Mouse (Mus musculus) layer of hippocampus, adult 9-11 months (tissue): Measurements from ENCODE around the gene C530008M17Rik.

Experiments used
- DNase-seq: peaks from one replicate; pipeline ENCODE4 v3.0.0; 2022

Gene C530008M17Rik

DNA sequence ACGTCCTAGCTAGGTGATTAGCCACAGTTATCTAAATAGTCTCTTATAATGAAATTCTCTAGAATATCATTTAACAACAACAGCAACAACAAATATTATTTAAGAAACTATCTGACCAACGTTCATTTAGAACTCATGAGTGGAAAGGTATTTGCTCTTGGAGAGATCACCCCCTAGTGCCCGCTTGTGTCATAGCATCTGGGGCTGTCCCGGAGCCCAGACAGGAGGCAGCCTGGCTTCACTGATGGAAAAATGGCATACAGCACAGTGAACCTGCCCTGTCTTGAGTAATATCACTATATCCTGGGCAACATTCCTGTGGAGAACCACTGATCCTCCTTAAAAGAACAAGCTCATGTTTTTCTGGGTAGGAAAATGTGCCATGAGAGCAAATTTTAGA is 187.1 kb downstream of the C530008M17Rik start:
- peak; percentile 44 for DNase-seq

- DNase-seq = no peak
These were observed 187.6 kb downstream of the C530008M17Rik start for GRCm38 (mm10) chr5:76843851-76844419.

GRCm38 (mm10) chr5:76844618-76845186 is 188.4 kb downstream of the C530008M17Rik start:
- no peak for DNase-seq

GRCm38 (mm10) chr5:76847106-76847505 is 190.8 kb downstream of the C530008M17Rik start:
- no peak for DNase-seq

DNA sequence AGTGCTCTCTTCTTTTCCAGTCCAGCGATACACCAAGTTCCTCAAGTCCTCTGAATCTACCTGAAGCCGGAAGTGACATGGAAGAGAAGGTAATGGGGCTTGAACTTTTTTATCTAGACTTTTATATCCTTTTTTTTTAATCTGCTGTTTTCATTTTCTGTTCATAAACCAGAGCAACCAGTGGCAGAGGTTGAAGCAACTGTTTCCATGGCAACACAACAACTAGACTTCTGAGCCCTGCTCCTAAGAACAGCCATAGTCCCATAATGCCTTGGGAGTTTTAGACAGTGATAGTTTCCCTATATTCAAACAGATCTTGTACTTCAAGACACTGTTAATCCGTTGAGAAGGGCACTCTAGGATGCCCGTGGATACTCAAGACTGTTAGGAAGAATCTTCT is 195.0 kb downstream of the C530008M17Rik start:
- no peak for DNase-seq

DNA sequence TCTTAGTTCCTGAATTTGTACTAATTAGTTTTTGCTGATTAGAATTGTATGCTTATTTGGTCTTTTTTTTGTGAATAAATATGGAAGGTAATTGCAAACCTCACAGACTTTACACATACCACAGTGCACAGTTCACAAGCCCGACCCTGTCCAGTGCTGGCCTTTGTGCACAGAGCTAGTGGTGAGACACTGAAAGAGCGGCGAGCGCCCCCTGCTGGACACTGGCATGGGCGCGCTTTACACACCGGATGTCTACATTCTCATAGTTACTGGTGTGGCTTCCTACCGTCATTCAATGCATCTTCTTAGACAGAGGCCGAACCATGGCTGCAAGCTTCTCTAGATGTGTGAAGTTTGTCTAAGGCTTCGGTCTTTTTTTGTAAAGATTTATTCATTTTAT is 197.2 kb downstream of the C530008M17Rik start:
- DNase-seq = peak; percentile 65

DNA sequence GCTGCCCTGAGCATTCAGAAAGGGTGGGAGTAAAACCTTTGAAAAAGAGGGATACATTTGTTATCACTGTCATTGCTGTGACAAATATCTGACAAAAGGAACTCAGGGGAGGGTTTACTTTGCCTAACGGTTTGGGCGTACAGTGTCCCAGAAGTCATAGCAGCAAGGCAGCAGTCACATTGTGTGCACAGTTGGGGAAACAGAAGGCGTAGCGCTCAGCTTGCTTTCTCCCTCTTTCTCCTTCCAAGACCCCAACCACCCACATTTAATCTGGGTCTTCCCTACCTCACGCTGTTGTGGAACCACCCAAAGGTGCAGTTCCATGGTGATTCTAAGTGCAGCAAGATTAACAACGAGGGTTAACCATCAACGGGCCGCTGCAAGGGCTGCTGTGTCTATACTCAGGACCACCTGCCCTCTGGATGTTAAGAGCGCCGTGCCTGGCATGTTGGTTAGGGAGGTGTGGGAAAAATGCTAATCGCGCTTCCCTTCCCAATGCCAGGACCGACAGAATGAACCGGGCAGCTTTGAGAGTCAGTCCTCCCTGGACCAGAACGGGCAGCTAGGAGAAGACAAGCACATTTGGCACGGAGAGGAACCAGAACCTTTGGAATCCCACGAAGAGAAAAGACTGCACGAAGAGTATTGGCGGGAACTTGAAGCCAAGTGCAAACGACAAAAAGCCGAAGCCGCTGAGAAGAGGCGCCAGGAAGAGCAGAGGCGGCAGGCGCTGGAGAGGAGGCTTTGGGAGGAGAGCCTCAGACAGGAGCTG is 199.7 kb downstream of the C530008M17Rik start:
- peak; percentile 54 for DNase-seq

DNA sequence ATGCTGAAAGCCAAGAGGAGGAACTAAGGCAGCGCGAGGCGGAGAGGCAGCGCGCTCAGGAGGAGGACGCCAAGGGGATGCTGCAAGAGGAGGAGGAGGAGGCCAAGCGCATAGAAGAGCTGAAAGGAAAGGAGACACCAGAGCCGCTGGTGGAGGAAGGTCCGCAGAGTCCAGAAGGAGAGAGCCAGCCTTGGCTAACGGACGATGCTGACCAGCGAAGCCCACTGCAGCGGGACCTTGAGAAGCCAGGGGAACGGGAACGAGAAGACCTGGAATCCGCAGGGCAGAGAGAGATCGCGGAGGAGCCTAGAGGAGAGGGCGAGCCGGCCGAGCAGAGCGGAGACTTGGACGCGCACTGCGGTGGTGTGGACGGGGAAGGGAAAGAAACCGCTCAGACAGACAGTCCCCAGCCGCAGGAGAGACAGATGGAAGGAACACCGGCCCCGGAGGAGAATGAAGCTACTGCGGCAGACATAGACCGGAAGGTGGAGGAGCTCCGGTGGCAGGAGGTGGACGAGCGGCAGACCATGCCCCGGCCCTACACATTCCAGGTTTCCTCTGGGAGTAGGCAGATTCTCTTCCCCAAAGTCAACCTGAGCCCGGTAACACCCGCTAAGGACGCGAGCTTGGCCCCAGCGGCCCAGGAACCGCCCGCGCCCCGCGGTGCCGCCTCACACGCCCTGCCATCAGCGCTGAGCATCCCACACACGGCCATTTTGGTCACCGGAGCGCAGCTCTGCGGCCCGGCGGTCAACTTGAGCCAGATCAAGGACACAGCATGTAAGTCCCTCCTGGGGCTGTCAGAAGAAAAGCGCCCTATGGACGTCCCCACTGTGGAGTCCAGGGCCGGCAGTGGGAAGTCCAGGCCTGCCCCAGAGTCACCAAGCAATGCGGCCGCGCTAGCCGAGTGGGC is 201.0 kb downstream of the C530008M17Rik start:
- DNase-seq = no peak

GRCm38 (mm10) chr5:76858444-76858843 is 202.1 kb downstream of the C530008M17Rik start:
- DNase-seq = no peak

DNA sequence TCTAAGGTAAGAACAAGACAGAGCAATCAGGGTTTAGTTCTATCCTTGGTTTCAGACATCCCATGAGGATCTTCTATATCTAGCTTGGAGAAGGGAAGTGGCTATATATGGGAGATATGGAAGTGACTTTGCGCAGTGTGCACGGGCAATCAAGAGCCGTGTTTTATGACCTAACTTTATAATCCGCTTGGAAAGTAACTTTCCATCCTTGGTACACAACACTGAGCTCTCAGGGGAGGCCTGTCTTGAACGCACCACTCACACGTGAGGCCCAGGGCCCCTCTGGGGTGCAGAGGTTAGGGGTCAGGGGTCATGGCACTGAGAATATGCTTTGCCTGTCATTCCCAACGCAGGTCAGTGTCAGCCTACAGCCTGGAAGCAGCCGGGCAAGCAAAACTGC is 210.5 kb downstream of the C530008M17Rik start:
- DNase-seq = no peak

GRCm38 (mm10) chr5:76868693-76869286 is 212.5 kb downstream of the C530008M17Rik start:
- DNase-seq = no peak

DNA sequence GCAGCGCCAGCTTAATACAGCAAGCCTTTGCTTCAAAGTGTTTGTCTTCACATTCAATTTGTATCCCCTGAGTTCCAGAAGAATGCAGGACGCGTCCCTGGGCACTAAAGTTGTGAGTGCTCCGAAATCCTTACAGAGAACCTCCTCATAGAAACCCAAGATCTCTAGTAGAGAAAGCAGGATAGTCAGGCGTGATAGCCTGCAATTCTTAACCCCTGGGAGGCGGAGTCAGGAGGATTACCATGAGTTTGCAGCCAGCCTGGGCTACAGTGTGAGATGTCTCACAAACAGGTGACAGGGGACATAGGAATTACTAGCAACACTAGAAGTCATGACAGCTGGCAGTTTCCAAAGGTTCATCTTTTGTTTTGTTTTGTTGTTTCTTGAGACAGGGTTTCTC is 213.2 kb downstream of the C530008M17Rik start:
- DNase-seq = no peak

DNA sequence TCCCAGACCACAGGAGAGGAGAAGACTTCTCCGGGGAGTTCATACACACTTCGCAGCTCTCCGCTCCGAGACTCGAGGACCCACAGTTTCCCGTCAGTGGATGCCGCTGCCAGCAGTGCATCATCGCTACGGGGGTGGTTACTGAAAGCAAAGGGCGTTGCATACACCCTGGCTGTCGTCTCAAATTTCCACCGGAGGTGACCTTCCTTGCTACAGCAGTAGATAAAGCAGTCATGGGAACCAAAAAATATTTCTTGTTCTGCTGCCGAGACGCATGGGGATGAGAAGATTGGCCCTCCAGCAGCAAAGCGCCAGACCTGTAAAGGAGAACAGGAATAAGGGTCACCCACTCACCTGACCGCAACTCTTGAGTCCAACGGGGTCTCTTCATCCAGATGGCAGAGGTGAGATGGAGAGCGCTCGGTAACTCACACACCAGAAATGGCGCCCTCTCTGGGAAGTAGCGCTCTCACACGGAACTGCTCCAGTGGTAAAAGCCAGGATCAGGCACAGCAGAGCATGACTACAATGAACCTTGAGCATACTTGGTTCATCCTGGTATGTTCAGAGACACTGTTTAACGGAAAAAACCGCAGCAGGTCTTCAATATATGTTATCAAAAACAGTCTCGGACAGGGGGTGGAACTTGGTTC is 219.9 kb downstream of the C530008M17Rik start:
- DNase-seq = no peak

- no peak for DNase-seq
These were observed 227.8 kb downstream of the C530008M17Rik start for GRCm38 (mm10) chr5:76884107-76884506.

DNA sequence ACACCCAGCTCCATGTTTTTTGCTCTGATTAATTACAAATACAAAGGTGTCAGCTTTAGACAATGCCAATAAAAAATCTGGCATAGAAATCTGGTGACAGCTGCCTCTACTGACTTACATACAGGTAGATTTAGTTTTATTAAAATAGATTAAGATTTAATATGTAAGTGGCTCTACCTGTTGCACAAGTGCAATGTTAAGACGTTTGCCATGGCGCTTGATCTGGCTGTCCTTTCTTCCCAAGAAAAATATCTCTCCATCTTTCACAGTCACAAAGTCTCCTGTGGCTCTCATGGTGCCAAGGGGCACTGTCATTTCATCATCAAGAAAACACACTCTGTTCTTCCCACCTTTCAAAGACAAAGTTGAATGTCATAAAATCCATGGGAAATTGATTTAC is 230.7 kb downstream of the C530008M17Rik start:
- DNase-seq = no peak

DNA sequence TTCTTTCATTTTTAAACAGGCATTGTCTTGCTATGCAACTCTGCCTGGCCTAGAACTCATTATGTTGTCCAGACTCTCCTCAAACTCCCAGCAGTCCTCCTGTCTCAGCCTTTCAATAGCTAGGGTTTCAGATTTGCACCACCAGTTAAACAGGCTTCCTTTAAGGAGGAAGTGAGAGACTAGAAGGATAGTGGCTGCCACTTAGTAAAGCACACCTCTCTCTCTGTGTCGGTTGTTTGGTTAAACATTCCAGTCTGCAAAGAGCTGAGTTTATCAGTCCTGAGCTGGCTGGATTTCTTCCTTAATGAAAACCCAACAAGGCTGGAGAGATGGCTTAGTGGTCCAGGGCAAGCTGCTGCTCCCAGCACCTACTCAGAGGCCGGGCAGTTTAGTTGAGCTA is 236.3 kb downstream of the C530008M17Rik start:
- no peak for DNase-seq

DNA sequence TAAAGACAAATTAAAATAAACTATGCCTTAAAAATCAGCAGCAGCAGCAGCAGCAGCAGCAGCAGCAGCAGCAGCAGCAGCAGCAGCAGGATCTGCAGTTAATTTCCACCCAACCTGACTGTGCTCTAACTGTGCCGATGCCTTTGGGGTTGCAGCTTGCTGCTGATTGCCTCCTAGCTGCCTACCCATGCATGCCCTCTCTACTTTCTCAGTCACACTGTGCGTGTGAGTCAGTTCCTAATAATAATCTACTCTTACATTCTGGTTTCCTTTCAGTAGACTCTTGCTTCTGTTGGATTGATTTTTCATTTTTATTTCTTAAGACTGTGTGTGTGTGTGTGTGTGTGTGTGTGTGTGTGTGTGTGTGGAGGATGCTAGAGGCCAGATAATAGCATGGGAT is 236.8 kb downstream of the C530008M17Rik start:
- DNase-seq = no peak

DNA sequence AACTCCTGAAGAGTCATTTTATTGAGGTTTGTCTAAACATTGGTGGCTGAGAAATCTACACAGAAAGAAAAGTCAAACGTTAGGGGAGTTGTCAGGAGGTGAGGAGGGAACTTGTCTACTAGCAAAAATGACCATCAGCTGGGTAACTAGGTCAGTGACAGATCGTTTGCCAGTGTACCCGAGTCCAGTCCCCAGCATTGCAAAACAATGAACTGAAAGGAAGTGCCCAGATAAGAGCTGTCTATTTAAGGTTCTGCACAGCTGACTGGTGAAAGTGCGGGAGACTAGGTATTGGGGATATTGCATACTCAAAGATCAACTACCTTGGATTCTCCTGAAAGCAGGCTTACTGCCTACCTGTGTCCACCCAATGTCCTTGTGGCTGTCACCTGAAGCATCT is 245.8 kb downstream of the C530008M17Rik start:
- no peak for DNase-seq

- DNase-seq = no peak
These were observed 248.5 kb downstream of the C530008M17Rik start for GRCm38 (mm10) chr5:76904713-76905404.

DNA sequence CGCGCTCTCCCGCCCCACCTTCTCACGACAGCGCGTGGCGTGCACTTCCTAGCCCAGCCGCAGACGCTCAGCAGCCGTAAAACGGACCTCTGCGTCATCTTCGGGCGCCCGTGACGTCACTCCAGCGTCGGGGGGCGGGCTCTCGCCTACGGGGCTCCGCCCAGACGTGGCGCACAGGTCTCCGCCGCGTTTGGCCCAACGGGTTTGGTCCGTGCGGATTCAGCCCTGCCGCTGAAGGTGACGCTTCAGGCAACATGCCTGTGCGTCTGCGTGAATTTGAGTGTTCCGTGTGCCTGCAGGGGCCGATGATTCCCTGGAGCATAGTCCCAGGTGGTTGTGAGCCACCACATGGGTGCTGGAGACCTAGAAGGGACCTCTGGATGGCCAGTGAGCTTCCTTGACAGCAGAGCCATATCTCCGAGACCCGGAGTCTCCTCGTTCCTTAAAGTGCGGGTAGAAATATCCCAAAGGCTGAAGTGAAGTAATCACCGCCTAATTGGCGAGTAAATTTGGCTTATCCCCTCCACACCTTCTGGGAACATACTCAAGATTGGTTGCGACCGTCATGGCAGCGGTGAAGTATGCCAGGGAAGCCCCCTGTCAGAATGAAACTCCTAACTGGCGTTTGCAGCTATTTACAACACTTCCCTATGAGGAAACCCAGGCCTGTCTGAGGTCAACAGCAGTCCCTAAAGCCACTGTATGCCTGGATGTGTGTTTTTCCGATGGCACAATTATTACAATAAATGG is 249.3 kb downstream of the C530008M17Rik start, which contains the start of gene Aasdh:
Gene Aasdh (minus strand): TSS at position 110 of the 750 bp plus-strand sequence.
- DNase-seq = peak; percentile 92

DNA sequence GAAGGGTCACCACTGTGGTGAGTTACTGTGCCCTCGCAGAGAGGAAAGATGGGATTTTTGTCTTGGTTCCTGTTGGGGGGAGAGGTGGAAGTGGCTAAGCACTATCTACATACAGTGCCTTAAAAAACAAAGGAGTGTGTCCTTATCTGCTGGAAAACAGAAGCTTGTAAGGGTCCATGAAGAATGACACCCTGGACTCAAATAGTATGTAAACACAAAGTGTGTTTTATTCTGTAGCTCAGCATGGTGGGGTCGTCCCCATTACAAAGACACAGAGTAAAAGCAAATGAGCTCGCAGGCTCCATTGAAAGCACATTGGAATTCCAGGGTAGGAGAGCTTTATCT is 249.8 kb downstream of the C530008M17Rik start:
- no peak for DNase-seq
